Mouse (Mus musculus): Measurements from ENCODE around the gene Glo1. TPM values are rescaled to one million over a fixed set of nuclear protein-coding genes. Genes with fewer than 3 reads are reported as not detected.

The Glo1 gene
- polyA plus RNA-seq, 1 experiment: 52.5 TPM

DNA sequence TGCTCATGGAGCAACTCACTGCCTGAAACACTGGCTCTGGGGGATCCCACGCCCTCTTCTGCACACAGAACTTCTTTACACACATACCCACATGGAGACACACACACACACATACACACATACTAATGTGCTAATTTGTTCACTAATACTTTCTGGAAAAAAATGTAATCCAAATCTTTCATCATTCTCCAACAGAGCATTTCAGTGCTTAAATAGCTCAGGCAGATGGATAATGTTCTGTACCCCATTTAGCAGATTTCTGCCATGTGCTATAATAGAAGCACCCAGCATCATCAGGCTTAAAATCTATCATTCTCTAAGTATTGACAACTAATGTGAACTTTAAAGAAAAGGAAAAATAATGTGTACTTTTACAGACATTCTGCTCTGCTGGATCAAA lies 45.9 kb downstream of the Glo1 start:
- no peak for DNase-seq (ENCODE audit: low read depth)

DNA sequence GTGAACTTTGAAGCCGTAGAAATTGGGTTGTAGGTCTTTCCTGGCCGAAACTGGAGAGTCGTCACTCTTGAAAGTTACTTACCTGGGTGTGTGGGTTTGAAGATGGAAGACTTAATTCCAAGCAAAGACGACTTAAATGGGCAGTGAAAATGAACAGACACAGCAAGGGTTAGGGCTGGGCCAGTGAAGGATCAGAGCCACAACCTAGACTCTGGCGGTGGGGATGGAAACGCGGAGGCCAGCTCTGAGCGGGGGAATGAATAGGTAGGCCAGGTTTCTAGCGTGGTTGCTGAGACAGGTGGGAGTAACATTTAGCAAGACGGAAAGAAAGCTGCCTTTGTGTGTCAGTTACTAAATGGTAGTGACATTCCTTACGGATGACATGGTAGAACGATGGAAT lies 49.7 kb downstream of the Glo1 start:
- DNase-seq (ENCODE audit: low read depth): no peak

DNA sequence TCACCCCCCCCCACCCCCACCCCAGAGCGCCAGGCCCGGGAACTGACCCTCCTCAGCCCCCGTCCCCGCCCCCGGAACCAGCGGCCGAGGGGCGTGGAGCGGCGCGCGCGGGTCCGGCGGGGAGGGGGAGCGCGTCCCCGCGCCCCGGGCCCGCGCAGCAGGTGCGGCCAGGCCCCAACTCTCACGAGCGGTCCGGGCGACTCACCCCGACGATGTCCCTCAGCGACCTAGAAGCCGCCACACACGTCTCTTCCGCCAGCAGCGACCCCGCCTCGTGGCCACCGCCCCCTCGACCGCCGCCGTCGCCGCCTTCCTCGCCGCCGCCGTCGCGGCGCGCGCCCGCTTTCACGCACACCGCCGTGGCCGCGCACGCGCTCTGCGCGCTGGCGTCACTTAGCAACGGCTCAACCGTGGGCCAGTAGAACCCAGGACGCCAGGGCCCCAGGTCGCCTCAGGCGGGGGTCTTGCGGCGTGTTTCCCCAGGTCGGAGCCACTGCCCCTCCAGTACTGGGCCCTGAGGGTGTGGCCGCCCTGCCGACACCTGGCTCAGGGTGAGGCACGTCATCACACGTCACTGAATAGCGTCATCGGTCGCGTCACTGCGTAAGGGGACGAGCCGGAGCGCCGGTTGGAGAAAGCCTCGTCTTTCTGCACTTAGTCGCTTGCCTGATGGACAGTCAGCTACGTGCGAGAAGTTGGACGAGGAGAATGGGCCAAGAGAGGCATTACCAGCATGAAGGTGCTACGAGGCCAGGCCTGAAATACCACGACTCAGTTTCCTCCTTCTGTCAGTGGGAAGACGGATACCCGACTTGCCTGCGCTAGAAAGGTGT lies 50.5 kb downstream of the Glo1 start, which contains the start of gene Btbd9:
Gene Btbd9, minus strand, starts transcription at position 548 of the 833 bp plus-strand sequence.
- no peak for DNase-seq (ENCODE audit: low read depth)

DNA sequence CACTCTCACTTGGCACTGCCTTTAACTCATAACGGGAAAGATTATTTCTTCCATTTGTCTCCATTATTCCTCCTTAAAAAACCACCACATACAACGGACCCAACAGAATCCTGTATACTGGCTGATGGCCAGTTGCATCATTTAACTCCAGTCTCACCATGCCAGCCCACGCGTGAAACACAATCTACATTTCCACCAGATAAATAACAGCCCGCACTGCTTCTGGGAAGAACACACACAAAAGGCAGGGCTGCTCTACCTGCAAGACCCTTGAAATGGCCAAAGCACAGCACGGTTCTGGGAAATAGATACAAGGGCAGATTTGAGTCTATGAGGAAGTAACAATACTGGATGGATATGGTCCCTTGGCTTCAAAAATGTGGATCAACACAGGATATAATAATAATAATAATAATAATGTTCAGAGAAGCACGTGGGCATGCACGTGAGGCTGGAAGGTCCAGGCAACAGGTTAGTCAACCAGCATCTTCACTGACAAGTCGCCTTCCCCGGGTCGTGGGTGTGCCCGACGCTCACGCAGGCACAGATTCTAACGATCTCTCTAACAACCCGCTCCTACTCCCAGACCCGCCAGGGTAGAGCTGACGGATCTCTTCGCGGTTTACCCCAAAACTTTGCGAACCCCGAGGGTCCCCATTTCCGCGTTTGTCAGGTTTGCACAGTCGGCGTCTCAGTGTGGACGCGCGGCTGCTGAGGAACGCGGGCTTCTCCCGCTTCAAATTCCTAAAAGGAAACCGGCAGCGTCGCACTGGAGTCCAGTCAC lies 51.4 kb downstream of the Glo1 start:
- no peak for DNase-seq (ENCODE audit: low read depth)

DNA sequence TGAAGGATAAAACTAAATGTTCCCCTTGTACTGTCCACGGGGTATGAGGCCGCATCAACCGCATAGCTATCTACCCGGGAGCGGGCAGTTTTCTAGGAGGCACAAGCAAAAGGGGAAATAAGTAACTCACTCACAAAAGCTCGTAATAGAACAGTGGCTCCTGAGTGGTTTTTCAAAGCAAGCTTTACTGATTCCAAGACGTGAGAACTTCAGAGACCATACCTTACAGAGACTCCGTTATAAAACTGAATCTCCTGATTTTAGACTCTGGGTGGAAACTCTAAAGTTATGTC lies 51.9 kb downstream of the Glo1 start:
- no peak for DNase-seq (ENCODE audit: low read depth)

DNA sequence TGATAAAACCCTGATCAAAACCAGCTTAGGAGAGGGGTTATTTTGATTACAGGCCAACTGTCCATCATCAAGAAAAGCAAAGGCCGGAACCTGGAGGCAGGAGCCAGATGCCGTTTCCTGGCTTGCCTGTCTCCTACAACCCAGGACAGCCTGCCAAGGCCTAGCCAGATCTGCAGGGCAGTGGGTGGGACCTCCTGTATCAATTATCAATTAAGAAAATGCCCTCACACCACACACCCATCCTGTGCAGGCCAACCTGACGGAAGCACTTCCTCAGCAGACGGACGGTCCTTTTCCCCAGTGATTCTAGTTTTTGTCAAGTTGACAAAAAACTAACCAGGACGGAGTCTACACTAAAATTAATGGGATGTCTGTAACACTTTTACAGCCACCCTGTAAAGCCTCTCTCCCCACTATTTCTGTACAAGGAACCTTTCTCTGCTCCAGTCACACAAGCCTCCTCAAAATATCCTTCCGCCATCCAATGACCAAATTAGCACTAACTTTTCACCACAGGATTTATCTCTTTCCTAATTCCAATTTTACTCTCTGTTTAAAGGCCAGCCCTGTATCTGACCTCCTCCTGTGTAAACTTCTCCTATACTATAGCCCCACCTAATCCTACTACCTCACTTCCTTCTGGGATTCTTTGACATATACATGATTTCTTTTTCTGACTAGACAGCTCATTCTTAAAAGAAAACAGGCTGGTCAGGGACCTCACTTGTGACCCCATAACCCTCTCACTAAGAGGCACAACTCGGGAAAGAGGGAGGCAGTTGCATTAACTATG lies 52.5 kb downstream of the Glo1 start:
- no peak for DNase-seq (ENCODE audit: low read depth)

DNA sequence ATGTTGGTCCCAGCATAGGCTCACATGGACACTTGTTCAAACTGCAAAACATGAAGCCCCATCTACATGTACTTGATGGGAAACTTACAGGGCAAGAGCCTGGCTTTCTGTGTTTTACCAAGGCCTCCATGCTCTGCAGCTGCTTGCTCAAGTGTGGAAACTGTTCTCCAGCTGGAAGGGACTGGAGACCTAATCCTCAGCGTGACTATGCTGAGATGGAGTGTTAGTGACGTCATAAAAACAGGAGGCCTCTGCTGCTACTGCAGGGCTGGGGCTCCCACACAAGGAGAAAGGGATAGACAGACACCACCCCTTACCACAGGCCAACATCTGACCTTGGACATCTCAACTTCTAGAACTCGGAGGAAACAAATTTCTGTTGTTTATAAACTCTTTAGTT lies 55.7 kb downstream of the Glo1 start:
- DNase-seq (ENCODE audit: low read depth): no peak

DNA sequence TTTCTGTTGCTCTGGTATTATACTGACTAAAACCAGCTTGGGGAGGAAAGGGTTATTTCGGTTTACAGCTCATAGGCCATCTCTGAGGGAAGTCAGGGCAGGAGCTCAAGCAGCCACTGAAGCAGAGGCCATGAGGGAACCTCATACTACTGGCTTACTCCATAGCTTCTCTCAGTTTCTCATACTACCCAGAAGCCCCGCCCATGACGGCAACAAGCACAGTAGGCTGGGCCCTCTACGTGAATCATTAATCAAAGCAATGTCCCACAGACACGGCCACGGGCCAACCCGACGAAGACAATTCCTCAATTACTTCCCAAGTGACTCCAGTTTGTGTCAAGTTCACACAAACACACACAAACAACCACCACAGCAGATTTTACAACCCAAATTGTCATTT lies 56.5 kb downstream of the Glo1 start:
- DNase-seq (ENCODE audit: low read depth): no peak

DNA sequence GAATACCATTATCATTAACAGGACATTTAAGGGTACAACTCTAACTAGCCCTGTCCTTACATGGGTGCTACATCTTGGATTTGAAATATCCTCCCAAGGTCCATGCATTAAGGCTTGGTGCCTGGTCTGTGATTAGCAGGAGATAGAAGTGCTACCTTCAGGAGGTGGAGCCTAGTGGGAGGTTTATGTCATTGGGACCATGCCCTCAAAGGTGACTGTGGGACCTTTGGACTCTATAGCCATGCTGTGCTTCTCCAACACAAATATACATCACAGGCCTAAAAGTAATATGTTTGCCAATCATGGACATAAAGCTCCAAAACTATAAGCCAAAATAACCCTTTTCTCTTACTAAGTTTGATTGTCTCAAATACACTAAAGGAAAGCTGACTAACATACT lies 58.2 kb downstream of the Glo1 start:
- no peak for DNase-seq (ENCODE audit: low read depth)

DNA sequence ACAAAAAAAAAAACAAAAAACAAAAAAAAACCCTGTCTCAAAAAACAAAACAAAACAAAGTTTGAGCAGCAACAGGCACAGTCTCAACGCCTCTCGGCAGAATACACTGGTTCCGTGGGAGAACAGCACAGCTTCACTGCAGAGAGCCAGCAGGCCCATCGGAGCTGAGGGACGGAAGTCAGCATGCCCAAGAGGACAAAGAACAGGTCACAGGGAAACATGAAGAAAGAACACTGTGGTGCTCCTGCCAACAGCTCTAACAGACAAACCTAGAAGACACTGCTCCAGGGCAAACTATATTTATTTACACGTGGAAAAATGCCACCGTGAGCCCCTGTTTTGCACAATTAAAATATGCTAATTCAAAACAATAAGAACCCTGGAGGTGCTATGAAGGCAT lies 61.7 kb downstream of the Glo1 start:
- DNase-seq (ENCODE audit: low read depth): no peak

DNA sequence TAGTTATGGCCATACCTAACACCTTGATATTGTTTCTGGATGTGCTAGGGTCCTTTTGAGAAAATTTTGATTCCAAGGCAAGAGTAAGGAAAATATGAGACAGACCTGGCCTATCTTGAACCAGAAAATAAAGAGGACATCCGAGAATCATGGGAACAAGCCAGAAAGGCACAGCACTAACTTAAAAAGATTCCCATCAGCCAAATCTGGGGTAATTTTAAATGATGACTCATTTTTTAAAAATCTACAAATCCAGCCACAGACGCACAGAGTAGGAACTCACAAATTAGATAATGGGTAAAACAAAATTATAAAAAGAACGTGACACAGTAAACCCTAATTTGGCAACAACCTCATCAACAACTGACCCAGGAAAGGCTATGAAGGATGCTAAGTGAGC lies 62.3 kb downstream of the Glo1 start:
- no peak for DNase-seq (ENCODE audit: low read depth)

DNA sequence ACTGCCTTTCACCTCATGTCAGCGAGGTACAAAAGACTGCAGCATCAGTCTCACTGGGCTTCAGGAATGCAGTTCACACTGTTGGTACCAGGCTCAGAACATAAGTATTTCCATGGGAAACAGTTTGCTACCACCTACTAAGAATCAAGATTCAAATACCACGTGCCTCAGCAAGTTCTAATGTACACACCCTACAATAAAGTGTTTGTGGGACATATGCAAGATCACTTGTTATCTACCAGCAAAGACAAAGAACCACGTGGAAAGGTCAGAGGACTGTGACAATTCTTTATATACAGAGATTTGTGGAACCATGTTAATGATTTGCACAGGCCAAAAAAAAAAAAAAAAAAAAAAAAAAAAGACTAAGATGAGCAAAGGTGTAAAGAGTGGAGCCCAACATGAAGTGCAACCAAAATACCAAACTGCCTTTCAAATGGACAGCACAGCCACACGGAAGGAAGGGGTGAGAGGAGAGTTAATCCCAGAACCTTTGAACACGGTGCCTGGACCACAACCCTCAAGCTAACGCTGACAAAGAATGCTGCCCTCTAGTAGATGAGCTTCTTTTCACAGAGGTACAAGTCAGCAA lies 63.1 kb downstream of the Glo1 start:
- no peak for DNase-seq (ENCODE audit: low read depth)

DNA sequence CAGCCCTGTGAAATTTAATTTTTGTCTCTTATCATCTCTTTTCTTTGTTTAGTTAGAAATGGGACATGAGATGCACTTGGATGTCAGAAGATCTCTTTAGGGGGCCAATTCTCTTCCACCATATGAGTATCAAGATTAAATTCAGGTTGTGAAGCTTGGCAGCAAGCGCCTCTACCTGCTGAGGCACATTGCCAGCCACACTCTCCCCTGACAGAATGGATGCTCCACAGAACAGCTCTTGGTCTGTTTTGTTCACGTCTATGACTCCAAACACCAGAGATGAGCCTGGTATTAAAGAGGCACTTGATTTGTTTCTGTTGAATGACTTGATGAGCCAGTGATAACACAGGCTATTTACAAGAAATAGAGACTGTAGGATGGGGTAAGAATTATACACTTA lies 63.9 kb downstream of the Glo1 start:
- no peak for DNase-seq (ENCODE audit: low read depth)

DNA sequence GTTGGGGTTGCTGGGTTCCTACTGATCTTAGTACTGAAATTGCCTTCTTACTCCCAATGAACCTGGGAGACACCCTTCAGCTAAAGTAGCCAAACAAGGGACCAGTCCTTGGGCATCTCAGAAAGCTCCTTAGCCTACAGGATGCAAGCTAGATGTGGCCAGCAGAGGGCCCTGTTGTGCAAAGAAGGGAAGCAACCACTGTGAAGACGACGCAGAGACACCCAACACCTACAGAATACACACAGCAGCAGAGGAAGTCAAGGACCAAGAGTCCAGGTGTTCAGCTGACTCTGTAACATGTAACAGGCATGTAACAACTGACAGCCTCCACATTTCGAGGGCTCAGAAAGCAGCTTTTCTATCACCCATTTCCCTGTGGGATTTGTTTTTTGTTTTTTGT lies 67.1 kb downstream of the Glo1 start:
- no peak for DNase-seq (ENCODE audit: low read depth)

DNA sequence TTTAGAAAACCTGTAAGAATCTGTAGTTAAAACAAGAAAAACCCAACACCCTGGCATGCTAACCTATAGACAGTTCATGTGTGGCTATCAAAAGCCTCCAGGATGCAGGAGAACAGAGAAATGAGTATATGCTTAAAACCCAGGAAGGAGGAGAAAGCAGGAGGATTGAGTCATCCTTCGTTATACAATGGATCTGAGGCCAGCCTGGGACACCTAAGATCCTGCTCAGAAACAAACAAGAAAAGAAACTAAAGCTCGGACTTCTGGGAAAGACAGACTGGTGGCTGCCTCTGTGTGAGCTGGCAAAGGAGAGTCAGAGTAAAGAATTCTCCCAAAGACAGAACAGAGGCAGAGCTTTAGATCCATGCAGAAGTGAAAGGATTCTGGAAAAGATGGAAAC lies 68.0 kb downstream of the Glo1 start:
- no peak for DNase-seq (ENCODE audit: low read depth)

DNA sequence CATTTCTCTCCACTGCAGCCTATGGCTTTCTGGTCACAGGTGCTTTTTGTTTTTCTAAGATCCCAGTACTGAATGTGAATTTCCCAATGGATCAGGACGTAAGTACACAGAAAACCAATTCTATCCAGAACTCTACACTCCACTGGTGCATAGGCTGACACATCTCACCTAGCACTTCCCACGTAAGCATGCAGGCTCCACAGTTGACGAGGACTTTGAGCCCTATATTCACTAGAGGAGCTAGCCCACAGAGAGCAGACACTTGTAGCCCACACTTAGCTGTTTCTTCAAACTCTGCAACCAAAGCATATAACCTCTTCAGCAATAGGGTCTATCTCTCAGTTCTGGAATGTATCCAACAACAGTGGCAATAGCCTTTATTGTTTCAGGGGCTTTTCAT lies 70.2 kb downstream of the Glo1 start:
- no peak for DNase-seq (ENCODE audit: low read depth)

DNA sequence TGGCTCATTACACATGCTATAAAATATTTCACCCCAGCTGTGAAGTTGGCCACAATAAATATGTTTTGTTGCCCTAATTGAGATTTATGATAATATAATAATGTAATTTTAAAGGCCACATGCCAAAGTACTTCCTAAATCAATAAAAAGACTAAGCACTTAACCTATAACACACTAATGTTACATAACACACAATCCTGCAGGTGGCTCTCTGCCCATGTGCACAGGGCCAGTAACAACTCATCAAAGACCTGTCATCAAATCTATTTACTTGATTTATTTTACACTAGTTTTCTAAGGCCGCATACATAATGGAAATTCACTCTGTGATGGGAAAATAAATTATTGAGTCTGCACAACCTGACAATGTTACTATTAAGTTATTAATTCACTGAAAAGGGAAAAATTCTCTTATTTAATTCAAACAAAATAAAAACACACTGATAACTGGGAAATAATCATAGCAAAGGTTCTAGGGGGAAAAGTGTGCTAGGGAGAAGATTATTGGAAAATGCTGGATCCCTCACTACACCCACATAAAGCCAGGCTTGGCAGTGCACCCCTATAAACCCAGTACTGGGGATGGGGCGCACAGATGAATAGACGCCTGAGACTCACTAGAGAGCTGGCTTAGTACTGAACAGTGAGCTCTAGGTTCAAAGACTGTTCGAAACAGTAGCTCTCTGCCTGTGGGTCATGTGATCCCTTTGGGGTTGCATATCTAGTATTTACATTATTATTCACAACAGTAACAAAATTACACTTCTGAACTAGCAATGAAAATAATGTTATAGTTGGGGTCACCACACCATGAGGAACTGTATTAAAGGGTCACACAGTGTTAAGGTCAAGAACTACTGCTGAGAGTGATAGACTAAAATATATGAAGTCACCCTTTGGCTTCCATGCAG lies 73.4 kb downstream of the Glo1 start:
- no peak for DNase-seq (ENCODE audit: low read depth)

DNA sequence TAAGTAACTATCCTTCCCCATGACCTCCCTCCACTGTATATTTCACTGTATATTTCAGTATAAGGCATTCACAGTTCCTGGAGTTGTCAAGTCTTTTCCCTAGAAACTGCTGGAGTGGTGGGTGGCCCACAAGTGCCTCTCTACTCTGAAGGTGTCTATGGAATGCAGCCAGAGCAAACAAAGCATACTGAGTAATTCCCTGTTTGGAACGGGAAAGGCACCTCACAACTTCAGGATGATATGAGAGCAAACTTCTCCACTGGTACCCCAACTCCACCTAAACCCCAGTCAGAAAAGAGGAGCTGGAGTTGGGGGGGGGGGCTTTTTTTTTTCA lies 75.9 kb downstream of the Glo1 start:
- no peak for DNase-seq (ENCODE audit: low read depth)

DNA sequence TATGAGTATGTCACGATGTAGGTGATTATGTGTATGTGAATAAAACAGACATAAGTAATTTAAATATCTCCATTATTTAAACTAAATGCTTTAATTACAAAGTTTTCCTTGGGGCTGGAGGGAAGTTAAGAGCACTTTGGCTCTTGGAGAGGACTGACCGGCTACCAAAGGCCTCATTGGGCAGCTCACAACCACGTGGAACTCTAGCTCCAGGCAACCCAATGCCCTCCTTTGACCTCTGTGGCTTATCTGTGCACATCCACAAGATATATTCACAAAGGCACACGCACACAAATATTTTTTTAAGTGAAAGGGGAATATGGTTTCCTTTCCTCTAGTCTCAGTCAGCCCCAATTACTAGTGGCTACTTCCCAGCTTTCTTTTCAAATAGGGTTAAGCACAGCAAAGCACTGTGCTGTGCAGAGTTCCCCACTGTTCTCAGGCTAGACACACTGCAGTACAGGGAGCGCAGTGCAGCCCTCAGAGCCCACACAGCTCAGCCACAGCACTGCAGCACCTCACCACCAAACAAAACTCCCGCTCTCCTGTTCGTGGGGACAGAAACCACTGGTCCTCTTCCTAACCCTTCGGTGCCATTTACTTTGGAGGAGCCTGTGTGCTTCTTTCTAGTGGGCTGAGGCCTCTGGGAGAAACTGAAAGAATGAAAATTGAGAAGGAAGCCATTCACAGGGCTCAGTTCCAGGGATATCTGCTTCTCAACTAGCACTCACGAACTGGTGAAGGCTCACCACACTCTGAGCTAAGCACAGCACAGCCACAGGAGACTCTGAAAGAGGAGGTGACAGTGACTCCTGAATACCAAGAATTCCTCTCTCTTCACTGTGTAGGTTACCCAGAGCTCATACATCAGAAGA lies 76.5 kb downstream of the Glo1 start:
- DNase-seq (ENCODE audit: low read depth): no peak

DNA sequence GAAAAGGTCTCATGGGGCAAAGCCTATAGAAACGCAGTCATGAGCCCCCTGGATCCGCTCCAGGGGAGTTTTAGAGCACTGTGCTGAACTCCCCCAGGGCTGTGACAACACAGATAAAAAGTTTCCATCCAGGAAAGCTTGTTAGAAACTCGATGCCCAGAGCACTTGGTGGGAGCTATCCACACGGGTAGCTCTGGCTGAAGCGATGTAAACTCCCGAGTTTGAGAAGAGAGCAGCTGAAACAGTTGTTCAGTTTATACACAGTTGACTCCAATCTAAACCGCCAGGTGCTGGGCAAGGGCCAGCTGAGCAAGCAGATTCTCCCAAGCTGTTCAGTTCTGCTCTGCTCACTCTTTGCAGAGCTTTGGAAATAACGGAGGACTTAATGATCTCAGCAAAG lies 87.6 kb downstream of the Glo1 start:
- no peak for DNase-seq (ENCODE audit: low read depth)

All from gonadal fat pad, adult 2 months (tissue).